Mouse (Mus musculus) embryo, embryonic 11.5 days (tissue): Measurements from ENCODE around the gene Pex16.
"Not testable (repeated sequence)": the region's sequence is repeated elsewhere in the genome, so short reads cannot be mapped to it uniquely, and the experiment has no call there.

Experiments
- DNase-seq: peaks from one replicate; pipeline ENCODE4 v3.0.0-alpha.2; 2012; ENCODE audit warnings: low read depth, low spot score

Pex16 gene

DNA sequence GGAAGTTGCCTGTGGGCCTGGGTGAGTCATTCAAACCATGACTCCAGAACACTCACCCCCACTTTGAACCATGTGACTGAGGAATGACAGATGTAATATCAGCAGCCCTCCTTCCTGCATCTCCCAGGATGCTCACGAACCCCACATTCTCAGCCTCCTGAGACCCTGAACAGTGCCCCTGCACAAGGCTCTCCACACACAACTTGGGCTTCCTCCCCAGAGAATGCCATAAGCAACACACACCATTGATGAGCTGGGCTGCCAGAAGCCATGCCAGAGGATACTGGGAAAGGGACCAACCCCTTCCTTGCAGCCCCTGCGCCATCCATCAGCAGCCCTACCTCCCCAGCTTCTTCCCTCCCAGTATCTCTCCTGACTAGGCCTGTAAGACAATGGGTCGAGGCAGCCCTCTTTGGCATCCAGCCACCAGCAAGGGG lies 13.6 kb downstream of the Pex16 start:
- DNase-seq = no peak

DNA sequence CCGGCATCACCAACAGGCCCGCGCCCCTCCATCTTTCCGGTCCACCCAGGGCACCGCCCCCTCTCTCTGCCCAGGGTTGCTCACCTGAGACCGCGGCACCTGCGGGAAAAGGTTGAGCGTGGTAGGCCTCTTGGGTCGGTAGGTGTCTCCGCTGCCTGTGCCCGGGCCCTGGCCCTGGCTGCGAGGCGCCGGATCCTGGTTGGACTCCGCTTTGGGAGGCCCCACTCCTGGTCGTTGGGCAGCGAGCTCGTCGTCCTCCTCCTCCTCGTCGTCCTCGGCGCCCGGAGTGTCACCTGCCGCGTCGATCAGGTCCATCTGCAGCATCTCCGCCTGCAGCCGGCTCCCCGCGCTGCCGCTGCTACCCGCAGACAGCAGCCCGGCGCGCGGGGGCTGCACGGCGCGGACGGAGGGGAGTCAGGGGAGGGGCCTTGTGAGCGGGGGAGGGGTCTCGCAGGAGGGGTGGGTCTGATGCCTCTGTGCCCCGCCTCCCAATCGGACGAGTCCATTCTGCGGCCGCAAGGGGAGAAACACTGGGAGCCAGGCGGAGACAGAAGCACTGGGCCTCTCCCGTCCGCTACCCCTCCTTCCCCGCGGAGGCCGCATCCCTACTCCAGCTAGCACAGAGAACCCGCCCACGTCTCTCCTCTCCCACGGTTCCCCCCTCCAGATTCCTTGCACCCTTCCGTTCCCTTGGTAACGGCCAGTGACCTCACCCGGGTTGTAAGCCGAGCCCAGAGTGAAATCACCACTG lies 14.6 kb downstream of the Pex16 start:
- DNase-seq = peak; percentile 92

DNA sequence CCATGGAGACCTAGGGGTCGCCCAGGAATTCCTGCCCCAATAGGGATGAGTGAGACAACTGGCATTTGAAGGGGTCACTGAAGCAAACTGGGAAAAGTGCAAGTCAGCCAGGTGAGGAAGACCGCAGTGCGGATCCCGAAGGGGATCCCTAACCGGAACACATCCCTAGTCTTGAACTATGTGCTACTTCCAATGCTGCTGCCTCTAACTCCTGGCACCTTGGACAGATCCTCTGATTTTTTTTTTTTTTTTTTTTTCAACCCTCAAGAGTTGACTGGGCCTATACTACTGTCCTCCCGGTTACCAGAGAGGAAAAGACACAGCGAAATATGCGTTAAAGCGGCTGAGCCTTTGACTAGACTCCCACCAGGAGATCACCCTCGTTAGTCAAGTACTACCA lies 15.2 kb downstream of the Pex16 start:
- DNase-seq = no peak

DNA sequence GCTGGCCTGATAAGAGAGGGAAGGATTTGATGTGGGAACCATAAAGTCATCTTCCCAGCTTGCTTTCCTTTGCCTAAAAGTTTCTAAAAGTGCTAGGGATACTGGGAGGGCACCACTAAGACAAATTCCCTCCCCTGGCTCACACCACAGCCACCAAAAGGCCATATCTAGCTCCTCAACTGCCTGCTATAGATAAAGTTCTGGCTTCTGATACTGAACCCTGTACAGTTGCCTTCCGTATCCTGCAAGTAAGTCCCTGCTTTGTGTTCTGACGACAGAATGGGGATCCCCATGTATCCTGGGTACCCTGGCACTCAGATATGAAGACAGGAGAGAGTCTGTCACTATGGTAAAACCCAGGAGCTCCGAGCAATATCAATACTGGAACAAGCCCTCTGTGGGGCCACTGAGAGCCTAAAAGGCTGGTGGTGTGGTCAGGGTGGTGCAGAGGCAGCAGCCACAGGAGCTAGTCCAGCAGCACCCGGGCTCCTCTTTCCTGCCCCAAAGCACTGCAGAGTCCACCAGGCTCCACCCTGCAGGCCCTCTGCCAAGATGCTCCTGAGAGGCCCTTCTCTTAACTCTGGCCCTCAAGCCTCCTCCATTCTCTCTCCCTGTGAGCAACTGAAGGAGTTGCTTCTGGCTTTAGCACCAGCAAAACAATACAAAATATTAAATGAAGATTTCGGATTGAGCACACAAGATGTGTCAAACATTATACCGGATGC lies 15.9 kb downstream of the Pex16 start:
- no peak for DNase-seq

DNA sequence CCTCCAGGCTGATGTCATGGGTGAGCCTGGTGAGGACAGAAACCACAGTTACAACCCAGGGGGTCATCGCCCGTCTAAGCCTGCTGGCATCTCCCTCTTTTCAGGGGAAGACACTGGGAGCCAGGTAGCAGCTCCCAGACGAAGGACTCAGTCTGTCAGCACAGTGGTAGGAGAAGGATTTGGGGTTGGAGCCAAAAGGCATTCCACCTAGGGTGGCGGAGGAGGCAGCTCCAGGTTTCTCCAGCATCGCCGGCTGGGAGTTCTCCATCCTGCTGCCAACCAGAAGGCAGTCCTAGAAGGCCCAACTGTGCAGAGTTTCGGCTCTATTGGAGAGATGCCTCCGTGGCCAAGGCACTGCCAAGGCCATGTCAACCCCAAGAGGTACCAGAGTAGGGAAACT lies 16.6 kb downstream of the Pex16 start:
- no peak for DNase-seq

DNA sequence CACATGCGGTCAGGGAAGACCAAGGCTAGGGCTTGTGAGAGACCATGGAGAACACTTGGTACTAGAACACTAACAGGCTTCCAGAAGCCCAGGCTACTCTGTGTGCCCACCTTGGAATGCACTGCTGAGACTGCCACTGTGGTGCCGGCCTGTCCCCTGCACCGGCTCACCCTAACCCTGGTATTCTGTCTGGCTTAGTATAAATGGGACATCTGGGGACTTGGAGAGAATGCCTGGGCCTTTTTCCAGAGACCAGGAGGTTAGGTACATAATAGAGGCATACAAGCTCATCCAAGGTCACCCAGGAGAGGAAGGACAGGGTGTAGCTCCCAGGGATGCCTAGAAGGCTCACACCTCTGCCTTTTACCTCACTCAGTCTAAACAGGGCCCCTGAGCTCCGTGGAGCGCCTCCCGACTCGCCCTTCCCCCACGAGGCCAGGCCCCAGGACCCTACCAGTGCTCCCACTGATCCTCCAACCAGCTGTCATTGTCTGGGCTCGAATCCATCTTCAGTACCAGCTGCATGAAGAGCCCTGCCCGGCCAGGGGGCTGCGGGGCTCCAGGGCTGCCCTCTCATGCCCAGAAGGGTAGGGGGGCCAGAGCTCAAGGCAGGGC lies 17.3 kb downstream of the Pex16 start:
- no peak for DNase-seq

DNA sequence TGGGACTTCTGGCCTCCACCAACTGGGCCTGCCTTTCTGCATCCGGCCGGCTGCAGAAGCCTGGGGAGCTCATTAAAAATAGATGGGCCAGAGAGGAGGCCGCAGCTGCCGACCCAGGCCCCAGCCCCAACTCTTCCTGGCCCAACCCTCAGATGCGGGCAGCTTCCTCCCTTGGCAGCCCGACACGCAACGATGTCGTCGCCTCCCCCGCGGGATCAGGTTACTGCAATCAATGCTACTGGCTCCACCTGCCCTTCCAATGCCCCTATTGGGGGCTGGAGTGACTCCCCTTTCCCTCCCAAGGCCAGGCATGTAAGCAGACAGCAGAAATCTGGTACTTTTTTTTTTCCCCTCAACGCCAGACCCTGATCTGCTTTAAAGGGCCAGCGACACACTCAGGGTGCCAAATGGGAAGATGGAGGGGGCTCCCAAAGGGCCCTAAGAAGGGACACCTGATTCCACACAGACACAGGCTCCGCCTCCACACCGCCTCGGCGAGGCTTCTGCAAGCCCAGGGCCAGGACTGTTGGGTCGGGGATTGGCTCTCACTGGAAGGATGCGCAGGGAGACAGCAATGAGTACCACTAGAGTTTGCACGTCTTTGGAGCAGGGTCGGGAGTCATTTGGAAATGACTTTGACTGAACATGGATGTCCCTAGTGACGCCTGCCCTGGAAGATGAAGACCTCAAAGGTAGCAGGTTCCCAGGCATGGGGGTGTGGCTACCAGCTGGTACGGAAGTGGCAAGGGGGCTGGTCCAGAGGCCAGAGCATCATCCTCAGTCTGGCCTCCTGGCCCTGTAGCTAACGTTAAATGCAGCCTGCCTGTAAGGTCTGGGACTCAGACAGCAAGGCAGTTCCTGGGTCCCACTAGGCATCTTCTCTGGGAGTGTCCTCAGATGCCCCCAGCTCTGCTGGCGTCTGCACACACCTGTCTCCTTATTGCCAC lies 18.1 kb downstream of the Pex16 start:
- DNase-seq = peak; percentile 72

DNA sequence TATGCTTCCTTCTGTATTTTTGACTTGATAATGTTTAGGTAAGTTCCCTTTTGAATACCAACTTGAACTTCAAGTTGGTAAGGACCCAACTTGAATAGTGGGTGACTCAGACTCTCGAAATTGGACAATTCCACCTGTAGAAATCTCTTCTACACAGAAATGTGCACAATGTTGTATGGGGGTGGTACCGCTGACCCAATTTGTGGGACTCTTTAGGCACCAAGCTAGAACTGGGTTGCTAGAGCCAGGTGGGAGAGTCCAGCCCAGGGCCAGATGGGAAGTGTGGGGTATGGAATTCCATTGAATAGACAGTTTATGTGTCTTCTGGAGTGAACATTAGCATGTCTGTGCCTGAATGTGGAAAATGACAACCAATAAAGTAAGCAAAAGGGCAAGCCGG lies 21.1 kb downstream of the Pex16 start:
- no peak for DNase-seq

DNA sequence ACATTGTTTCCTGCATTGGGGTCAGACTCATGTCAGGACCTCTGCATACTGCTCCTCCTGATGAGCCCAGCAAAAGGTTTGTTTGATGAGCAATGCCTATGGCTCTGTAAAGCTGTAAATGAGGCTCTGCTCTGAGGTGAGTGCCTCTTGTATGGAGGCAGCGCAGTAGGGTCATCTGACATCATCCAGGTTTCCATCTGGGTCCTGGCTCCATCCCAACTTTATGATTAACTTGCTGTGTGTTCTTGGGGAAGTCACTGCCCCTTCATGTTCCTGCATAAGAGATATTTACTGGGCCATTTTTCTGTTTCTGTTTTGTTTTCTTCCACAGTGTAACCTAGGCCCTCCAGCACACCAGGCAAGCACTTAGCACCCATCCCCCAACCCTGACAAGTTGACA lies 23.0 kb downstream of the Pex16 start:
- no peak for DNase-seq

DNA sequence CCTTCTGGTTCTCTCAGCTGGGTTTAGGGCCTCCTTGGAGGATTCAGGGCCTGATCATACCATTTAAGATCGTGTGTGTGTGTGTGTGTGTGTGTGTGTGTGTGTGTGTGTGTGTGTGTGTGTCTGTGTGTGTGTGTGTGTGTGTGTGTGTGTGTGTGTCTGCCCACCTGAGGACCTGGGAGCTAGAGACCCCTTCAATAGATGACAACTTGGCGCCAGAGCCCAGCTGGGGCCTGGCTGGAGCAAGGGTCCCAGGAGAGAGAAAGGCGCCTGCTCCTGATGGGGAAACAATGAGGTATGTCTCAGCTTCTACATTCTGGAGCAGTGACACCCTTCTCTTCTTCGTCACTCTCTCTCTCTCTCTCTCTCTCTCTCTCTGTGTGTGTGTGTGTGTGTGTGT lies 25.4 kb downstream of the Pex16 start:
- not testable (repeated sequence) for DNase-seq

DNA sequence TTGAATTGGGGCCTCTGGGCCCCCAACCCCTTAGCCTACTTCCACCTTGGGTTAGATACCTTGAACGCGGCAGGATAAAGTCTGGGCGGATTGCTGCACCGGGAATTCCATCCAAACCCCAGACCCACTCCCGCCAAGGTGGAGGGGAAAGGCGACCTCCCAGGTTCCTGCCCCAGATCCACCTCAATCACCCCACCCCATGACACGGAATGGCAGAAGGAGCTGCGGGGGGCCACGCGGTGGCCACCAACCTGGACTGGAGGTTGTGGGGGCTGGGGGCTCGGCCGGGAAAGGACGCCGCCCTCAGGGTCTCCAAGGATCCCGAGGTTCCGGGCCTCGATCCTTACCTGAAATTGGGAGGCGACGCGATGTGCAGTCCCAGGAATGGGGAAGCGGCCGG lies 26.2 kb downstream of the Pex16 start:
- DNase-seq = no peak

DNA sequence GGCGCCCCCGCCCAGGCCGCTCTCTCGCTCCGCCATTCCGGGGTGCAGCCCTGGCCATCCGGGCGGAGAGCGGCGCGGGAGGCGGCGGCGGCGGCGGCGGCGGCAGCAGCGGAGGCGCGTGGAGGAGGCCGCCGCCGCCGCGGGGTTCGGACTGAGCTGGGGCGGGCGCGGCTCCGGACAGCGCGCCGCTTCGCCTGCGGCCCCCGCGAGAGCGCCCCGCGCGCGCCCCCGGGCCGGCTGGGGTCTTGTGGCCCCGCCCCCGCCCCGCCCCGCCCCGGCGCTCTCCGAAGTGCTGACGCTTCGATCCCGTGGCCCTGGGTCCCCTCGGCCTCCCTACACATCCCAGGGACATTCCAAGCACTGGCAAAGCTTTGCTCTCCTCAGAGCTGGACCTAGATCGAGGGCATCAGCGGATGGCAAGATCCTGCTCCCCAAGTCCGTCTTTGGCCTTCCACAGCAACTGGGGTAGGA lies 26.6 kb downstream of the Pex16 start, which contains the start of gene Mapk8ip1:
TSS of gene Mapk8ip1 (minus strand) at position 173 of the 471 bp plus-strand sequence.
- DNase-seq = peak; percentile 32

DNA sequence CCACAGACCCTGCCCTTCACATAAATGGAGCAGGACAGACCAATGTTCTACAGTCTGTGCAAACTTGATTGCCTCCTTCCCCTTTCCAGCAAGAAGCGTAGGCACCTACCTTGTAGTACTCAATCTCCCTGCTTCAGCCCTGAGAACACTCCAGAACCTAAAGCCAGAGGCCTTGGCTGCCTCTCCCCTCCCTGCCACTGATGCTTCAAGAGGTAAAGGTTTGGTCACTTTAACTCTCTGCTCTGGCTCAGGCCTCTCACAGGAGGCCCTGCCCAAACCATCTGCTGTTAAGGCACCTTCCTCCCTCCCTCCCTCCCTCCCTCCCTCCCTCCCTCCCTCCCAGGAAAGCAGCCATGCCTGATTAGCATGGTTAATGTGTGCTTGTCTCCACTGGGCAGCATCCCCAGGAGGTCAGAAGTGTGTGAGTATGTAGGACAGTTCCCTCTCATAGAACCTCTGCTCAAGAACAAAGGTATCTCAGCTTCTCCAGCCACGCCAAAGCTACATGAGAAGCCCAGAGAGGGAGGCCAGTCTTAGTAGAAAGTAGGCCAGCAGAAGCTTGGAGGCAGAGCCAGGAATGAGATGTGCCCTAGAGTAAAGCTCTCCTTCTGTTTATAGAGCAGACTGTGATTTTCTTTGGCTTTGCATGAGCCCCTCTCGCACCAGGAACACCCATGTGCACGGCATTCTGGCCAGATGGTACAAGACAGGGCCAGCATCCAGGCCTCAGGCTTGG lies 28.3 kb downstream of the Pex16 start:
- no peak for DNase-seq

DNA sequence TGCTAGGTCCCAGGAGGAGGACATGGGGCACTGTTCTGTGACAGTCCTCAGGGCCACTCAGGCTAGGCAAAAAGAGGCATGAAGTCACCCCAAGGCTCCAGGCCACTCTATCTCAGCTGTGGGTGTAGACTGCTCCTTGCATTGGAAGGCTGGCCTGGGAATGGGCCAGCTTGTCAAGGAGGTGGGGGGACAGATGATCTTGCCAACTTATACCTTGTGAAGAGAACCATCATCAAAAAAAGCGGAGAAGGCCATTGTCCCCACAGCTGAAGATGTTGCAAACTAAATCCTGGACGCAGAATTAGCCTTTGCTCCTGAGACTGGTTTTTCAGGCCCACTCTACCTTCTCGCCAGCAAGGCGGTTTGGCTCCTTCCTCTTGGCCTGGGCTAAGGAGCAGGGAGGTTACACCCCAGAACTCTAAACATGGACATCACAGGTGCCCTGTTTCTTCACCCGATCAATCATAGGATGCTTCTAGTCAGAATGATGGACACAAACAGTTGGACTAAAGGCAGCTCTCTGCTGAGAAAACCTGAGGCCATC lies 29.4 kb downstream of the Pex16 start:
- no peak for DNase-seq

DNA sequence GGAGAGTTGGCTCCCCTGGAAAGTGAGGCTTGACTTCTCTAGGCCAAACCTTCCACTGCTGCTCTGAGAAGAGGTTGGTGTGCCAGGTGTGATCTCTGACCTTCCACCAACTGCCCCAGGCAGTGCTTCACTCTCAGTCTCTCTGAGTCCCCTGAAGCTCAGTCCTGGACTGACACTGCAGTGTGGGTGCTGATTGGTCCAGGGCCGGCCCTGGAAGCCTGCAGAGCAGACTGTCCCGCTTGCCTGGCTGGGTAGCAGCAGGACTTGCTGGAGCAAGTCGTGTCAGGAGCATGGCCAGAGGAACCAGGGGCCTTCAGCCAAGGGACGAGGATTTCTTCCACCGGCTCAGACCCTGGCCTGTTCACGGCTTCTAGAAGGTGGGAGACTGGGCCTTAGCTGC lies 30.3 kb downstream of the Pex16 start:
- no peak for DNase-seq

DNA sequence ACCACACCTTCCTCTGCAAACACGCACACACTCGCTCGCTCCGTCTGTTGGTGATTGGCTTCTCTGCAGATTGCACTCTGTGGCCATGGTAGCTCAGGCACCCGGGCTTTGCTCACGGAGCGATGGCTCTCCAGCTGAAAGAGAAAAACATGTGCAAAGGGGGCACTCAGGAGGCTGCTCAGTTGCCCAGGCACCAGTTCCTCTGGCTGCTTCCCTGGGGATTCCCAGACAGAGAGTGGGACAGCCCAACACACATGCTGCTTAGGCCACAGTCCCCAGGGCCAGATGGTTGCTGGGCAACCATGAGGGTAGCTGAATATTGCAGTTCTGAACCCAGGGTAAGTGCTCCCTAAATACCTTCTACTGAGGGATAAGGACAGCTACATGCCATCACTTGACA lies 31.2 kb downstream of the Pex16 start:
- no peak for DNase-seq

DNA sequence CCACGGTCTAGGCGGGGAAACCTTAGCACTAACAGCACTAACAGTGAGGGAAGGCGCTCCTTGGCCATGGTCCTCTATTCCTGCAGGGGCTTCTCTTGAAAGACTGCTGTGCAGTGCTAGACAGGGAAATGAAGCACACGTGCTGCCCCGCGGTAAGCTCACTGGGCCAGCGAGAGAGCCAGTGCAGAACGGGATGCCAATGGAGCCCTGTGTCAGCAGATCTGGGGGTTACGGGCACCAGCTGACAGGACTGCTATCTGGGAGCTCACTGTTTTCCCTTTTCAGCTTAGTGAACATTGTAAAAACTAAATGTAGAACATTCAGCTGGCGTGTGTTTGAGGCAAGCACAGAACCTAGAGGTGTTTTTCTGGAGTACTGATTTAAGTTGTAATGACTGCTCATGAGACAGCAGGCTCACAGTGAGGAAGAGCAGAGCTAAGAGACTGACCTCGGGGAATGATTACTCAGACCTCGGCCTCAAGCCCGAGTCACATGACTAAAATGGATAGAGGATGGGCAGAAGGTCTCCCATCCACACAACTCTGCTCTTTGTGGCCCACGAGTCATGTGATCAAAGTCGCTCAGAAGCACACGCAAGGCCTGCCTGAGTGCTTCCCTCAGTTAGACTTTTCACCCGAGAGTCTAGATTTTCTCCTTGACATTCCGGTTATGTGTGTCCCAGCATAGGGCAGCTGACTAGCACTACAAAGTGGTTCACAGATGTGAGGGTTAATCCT lies 34.0 kb downstream of the Pex16 start:
- no peak for DNase-seq

DNA sequence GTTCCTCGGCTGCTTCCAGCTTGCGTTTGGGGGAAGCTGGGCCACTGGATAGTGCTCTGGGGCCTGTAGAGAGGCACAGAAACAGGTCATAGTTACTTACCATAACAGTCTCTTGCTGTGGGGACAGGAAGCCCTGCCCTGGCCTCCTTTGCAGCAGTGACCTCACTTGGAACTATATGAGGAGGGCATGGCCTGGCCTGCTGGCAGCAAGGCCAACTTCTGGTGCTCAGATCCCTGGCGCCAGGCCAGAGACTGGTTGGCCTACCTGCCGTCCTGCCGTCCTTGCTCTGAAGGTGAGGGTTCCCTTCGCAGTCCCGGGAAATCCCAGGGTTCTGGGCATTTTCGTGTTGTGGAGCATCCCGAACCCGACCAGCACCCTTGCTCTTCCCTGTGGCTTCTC lies 37.2 kb downstream of the Pex16 start:
- DNase-seq = no peak

DNA sequence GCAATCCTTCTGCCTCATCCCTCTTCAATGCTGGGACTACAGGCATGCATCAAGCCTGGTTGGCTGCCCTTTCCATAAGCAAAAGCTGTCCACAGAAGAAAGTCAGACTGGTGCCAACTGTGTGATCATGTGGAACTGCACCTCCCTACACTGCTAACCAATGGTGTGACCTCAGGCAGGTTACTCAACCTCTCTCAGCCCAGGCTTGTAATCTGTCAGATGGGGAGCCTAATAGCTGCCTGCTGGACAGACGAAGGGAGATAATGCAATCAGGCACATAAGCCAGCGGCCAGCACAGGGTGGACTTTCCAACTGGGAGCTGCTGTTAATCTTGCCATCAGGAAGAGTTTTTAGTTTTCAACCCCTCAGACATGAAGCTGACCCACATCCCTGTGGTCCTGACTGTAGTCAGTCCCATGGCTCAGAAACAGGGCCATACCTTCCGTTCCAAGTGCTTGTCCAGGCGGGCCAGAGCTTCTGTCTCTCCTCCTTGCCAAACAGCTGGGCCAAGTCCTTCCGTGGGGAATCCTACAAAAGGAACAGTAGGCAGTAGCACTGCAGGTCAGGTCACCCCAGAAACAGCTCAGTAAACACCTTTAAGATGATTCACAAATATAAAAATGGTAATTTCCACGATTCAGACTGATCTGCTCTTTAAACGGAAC lies 47.4 kb downstream of the Pex16 start:
- DNase-seq = no peak
